Mouse (Mus musculus) mammary gland, adult 2 months (tissue): ENCODE data around the gene Nudt3. TPM values are rescaled to one million over a fixed set of nuclear protein-coding genes. Genes with fewer than 3 reads are reported as not detected.

Experiments
- polyA plus RNA-seq: library from polyadenylated mRNA; depleted of rRNA; stranded (reverse); fragments of >200 nt; gene quantifications from 2 replicates; pipeline ENCODE4 v1.2.3, GENCODE M21; 2012; ENCODE audit warnings: low replicate concordance; rRNA removed

Gene Nudt3
- 53.2 and 81.6 TPM in 2 replicates for polyA plus RNA-seq

GRCm38 (mm10) chr17:27623360-27624326 lies at the start of gene Nudt3:
TSS of gene Nudt3 (minus strand) at chr17:27623495.

DNA sequence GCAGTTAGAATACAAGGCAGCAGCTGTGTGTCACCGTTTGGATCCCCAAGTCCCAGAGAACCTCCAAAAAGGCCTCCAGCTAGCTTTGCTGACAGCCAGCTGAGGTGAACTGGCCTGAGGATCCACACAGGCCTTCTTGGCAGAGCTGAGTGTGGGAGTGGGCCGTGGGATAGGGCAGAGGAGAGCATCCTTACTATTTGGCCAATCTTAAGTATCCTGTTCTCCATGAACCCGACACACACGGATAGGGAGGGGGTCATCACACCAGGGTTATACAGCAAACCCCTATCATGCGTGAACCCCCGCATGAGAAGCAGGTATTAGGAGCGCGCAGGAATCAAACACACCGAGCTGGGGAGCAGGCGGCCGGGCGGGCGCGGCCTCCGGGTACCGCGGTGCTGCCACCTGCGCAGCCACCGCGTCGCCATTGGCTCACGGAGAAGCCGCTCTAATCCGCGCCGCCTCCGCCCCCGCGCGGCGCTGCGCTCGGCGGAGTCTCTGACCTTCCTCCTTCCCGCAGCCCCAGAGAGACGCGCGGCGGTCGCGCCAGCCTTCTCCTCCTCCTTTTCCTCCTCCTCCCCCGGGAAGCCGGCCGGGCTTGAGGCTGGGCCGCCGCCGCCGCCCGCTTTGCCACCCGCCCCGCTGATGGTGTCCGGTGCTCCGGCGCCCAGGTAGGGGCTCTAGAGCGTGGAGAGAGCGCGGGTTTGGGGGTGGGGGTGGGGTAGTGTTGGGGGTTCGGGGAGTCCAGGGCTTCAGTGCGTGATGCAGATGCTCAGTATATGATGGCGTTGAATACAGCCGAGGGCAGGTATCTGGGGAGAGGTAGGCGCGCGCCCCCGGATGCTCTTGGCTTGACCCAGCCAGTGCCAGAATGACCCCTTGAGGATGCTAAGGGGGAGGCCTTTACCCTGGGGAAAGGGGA lies 32.1 kb upstream of the Nudt3 start, which contains the start of gene Pacsin1:
Gene Pacsin1 (plus strand): TSS at position 421 of the 922 bp plus-strand sequence.

DNA sequence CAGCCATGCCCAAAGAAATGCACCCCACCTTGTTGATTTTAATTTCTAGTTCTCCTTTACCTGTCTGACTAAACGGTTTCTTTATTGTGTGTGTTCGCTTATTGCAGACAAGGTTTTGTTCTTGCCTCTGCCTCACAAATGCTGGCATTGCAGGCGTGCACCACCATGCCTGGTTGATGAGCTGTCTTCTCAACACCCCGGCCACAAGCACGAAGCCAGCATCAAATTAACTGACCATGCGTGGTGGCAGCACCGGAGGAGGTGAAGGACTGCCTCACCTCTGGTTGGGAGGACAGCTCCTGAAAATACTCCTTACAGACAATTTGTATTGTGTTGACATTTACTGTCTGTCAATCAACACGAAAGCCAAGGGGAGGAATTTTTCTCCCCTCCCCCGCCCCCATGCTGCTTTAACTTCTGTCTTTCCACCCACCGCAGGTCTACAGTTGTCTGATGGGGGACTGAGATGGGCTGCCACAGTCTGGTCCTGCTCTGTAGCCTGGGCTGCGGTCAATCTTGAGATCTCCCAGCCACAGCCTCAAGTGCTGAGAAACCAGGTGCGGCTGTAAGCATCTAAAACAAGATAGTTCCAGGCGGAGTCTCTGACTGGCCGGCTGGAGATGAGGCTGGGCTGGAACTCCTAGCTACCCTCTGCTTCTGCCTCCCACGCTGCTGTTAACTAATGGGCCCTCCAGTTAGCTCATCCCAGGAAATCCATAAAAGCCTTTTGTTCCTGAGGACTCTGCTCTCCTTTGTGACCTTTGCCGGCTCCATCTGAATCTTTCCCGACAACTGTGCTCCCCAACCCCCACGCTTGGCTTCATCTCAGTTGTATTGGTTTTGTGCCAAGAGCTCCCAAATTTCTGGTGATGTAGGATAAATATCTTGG lies 13.1 kb upstream of the Nudt3 start, which contains the start of gene Rps10:
Gene Rps10 (minus strand): TSS at position 538 of the 889 bp plus-strand sequence.

DNA sequence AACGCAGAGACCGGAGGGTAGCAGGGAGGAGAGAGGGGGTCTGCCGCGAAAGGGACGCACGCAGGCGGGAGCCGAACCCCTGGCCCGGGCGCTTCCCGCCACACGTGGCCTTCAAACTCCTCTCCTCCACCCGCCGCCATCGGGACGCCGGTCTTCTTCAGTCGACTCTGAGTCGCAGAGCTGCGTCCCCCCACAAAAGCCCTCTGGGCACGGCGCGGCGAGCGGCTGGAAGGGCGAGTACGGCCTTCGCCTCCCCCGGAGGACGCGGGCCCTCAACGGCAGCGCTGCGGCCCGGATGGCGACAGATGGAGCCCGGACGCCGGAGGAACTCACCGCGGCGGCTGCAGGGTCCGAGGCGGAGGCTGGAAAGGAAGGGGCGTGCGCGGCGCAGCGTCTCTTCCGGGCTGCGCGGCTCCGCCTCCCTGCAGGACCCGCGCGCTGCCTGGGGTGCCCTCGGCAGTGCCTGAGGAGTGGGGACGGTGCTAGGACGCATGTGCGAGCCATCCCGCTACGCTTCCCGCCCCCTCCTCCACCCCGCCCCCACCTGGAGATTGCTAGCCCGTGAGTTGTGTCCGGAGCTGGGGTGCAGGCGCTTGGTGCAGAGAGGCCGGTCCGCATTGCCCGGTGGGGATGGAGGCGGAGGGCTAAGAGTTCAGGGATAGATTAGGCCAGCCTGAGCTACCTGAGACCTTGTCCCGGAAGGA lies 11.7 kb upstream of the Nudt3 start, which contains the start of gene RPS10-NUDT3:
Gene RPS10-NUDT3 (minus strand): TSS at position 352 of the 704 bp plus-strand sequence.

GRCm38 (mm10) chr17:27565163-27565941 lies 57.9 kb downstream of the Nudt3 start, which contains the start of gene AI413582:
TSS of gene AI413582 (minus strand) at chr17:27565756.

DNA sequence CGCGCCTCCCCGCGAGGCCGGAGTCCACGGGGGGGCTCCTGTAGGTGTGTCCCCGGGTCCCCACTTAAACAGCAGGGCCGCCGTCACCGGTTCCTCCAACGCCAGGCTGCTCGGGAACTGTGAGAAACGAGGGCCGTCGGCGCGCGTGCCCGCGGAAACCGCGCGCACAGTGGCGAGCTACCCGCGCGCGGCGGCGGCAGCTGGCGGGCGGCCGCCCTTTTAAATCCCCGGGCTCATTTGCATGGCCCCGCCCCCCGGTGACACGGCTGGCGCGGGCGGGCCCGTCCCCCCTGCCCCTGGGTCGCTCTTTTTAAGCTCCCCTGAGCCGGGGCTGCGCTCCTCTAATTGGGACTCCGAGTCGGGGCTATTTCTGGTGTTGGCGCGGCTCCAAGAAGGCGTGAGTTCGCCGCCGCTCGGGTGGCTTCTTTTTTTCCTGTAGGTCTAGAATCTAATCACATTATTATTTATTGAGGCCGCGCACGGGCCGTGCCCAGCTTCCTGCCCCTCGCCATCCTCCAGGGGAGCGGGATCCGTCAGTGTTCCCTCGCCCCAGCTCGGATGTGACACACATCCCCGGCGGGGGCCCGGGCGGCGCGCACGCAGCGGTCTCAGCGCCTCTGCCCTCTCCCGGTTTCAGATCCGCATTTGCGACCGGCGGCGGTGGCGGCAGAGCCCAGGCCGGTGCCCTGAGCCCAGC lies 66.8 kb downstream of the Nudt3 start, which contains the start of gene Hmga1:
Gene Hmga1 (plus strand): TSS at position 183 of the 697 bp plus-strand sequence.

Other genes starting within 250 kb of the Nudt3 start
- gene Grm4, start 102.1 kb downstream of the Nudt3 start, polyA plus RNA-seq = 0.07 and 0.17 TPM in 2 replicates
- 66.6 and 119 TPM in 2 replicates for gene Hmga1, start 67.0 kb downstream of the Nudt3 start, polyA plus RNA-seq
- gene AI413582, start 57.7 kb downstream of the Nudt3 start, polyA plus RNA-seq = 60.2 and 75.4 TPM in 2 replicates
- gene RPS10-NUDT3, start 11.7 kb upstream of the Nudt3 start, polyA plus RNA-seq = not detected in 2 replicates
- gene Rps10, start 13.2 kb upstream of the Nudt3 start, polyA plus RNA-seq = 1,117 and 1,702 TPM in 2 replicates
- gene Pacsin1, start 32.0 kb upstream of the Nudt3 start, polyA plus RNA-seq = 3.1 and 10.5 TPM in 2 replicates
- 7.8 and 11.7 TPM in 2 replicates for gene Spdef, start 105.5 kb upstream of the Nudt3 start, polyA plus RNA-seq
- gene D17Wsu92e, start 197.2 kb upstream of the Nudt3 start, polyA plus RNA-seq = 92.0 and 125 TPM in 2 replicates
- gene Snrpc, start 214.7 kb upstream of the Nudt3 start, polyA plus RNA-seq = 63.8 and 148 TPM in 2 replicates
- 11.7 and 14.0 TPM in 2 replicates for gene Uhrf1bp1, start 232.9 kb upstream of the Nudt3 start, polyA plus RNA-seq